Mouse (Mus musculus) olfactory bulb, adult 2 months (tissue): ENCODE measurements around the gene Samd4.

Source experiments
- CTCF ChIP-seq: fragments of 200-500 bp; IDR thresholded peaks from 2 replicates; pipeline ENCODE4 v1.5.1; 2012; ENCODE audit warnings: low read depth, mild to moderate bottlenecking, low read length, moderate library complexity; ENCODE audit not compliant: insufficient read depth
- POLR2A ChIP-seq: fragments of 200-500 bp; IDR thresholded peaks from 2 replicates; pipeline ENCODE4 v1.6.1; 2012; ENCODE audit warnings: mild to moderate bottlenecking, low read depth, low read length, moderate library complexity; ENCODE audit not compliant: insufficient read depth

GRCm38 (mm10) chr14:46904276-46904675 is 21.6 kb downstream of the Samd4 start:
- TF ChIP-seq POLR2A (no peak), CTCF (no peak)
